Mouse (Mus musculus): ENCODE data around the gene Slc2a4. TPM values are rescaled to one million over a fixed set of nuclear protein-coding genes. Genes with fewer than 3 reads are reported as not detected.

Gene Slc2a4
- polyA plus RNA-seq, 1 experiment: 2.3 TPM

- no peaks in the 10 kb centered on the region for H3K4me1 ChIP-seq (ENCODE audit: control insufficient read depth, insufficient read depth, low read length)
- TF ChIP-seq CTCF (IDR thresholded peaks at IDR 0.05; ENCODE audit: borderline replicate concordance, insufficient read depth, low read length) (no peak), POLR2A (IDR thresholded peaks at IDR 0.05; ENCODE audit: low read depth, low read length) (no peak)
- H3K4me3 ChIP-seq (ENCODE audit: insufficient read depth, low read length): no peak overlapping the region
- H3K27ac ChIP-seq (ENCODE audit: insufficient read depth, low read length): no peak overlapping the region
Measured at GRCm38 (mm10) chr11:69909174-69909573, 38.8 kb downstream of the Slc2a4 start.

- no peak for TF ChIP-seq CTCF (IDR thresholded peaks at IDR 0.05; ENCODE audit: borderline replicate concordance, insufficient read depth, low read length)
- Histone ChIP-seq H3K4me1 (ENCODE audit: control insufficient read depth, insufficient read depth, low read length) (no peaks in the 10 kb centered on the region), H3K27ac (ENCODE audit: insufficient read depth, low read length) (no peak overlapping the region), H3K4me3 (ENCODE audit: insufficient read depth, low read length) (no peak overlapping the region)
Measured at GRCm38 (mm10) chr11:69908645-69909044, 39.3 kb downstream of the Slc2a4 start.

GRCm38 (mm10) chr11:69904311-69904710 lies 43.7 kb downstream of the Slc2a4 start:
- H3K27ac ChIP-seq (ENCODE audit: insufficient read depth, low read length): no peak overlapping the region
- no peaks in the 10 kb centered on the region for H3K4me1 ChIP-seq (ENCODE audit: control insufficient read depth, insufficient read depth, low read length)
- TF ChIP-seq CTCF (IDR thresholded peaks at IDR 0.05; ENCODE audit: borderline replicate concordance, insufficient read depth, low read length): no peak
- TF ChIP-seq POLR2A (IDR thresholded peaks at IDR 0.05; ENCODE audit: low read depth, low read length): no peak
- no peak overlapping the region for H3K4me3 ChIP-seq (ENCODE audit: insufficient read depth, low read length)

GRCm38 (mm10) chr11:69902972-69903371 lies 45.0 kb downstream of the Slc2a4 start:
- H3K4me3 ChIP-seq (ENCODE audit: insufficient read depth, low read length): peak overlapping the region; percentile 85
- no peak overlapping the region for H3K27ac ChIP-seq (ENCODE audit: insufficient read depth, low read length)
- TF ChIP-seq CTCF (IDR thresholded peaks at IDR 0.05; ENCODE audit: borderline replicate concordance, insufficient read depth, low read length) (no peak), POLR2A (IDR thresholded peaks at IDR 0.05; ENCODE audit: low read depth, low read length) (no peak)

GRCm38 (mm10) chr11:69901993-69902392 lies 46.0 kb downstream of the Slc2a4 start:
- peak overlapping the region; percentile 85 for H3K4me3 ChIP-seq (ENCODE audit: insufficient read depth, low read length)
- H3K4me1 ChIP-seq (ENCODE audit: control insufficient read depth, insufficient read depth, low read length): no peaks in the 10 kb centered on the region
- TF ChIP-seq CTCF (IDR thresholded peaks at IDR 0.05; ENCODE audit: borderline replicate concordance, insufficient read depth, low read length) (no peak), POLR2A (IDR thresholded peaks at IDR 0.05; ENCODE audit: low read depth, low read length) (no peak)
- H3K27ac ChIP-seq (ENCODE audit: insufficient read depth, low read length): peak overlapping the region; percentile 7; the same call in 1 of the 2 replicates

More at GRCm38 (mm10) chr11:69902972-69903371, 45.0 kb downstream of the Slc2a4 start:
- no peaks in the 10 kb centered on the region for H3K4me1 ChIP-seq (ENCODE audit: control insufficient read depth, insufficient read depth, low read length)

GRCm38 (mm10) chr11:69901406-69901846 lies 46.6 kb downstream of the Slc2a4 start:
- H3K4me3 ChIP-seq (ENCODE audit: insufficient read depth, low read length): peak overlapping the region; percentile 70
- H3K4me1 ChIP-seq (ENCODE audit: control insufficient read depth, insufficient read depth, low read length): no peaks in the 10 kb centered on the region
- H3K27ac ChIP-seq (ENCODE audit: insufficient read depth, low read length): peak overlapping the region; percentile 94
- TF ChIP-seq CTCF (IDR thresholded peaks at IDR 0.05; ENCODE audit: borderline replicate concordance, insufficient read depth, low read length) (no peak), POLR2A (IDR thresholded peaks at IDR 0.05; ENCODE audit: low read depth, low read length) (peak; percentile 63)

- TF ChIP-seq CTCF (IDR thresholded peaks at IDR 0.05; ENCODE audit: borderline replicate concordance, insufficient read depth, low read length) (no peak), POLR2A (IDR thresholded peaks at IDR 0.05; ENCODE audit: low read depth, low read length) (peak; percentile 93)
- H3K4me1 ChIP-seq (ENCODE audit: control insufficient read depth, insufficient read depth, low read length): no peaks in the 10 kb centered on the region
- H3K4me3 ChIP-seq (ENCODE audit: insufficient read depth, low read length): peak within 1 kb of the TSS; percentile 85
- H3K27ac ChIP-seq (ENCODE audit: insufficient read depth, low read length): peak within 1 kb of the TSS; percentile 94
Measured at GRCm38 (mm10) chr11:69900471-69901405, 47.2 kb downstream of the Slc2a4 start, which contains the start of the genes 2810408A11Rik and Neurl4. 2810408A11Rik (minus strand) TSS chr11:69900987. Neurl4 (plus strand) TSS chr11:69901072.

- H3K27ac ChIP-seq (ENCODE audit: insufficient read depth, low read length): no peak overlapping the region
Measured at GRCm38 (mm10) chr11:69899870-69900269, 48.1 kb downstream of the Slc2a4 start.

GRCm38 (mm10) chr11:69895291-69895690 lies 52.7 kb downstream of the Slc2a4 start, which contains the start of gene Acap1:
Acap1 (minus strand) TSS chr11:69895539.
- no peak within 1 kb of the TSS for H3K27ac ChIP-seq (ENCODE audit: insufficient read depth, low read length)
- no peaks in the 10 kb centered on the region for H3K4me1 ChIP-seq (ENCODE audit: control insufficient read depth, insufficient read depth, low read length)
- TF ChIP-seq POLR2A (IDR thresholded peaks at IDR 0.05; ENCODE audit: low read depth, low read length) (no peak), CTCF (IDR thresholded peaks at IDR 0.05; ENCODE audit: borderline replicate concordance, insufficient read depth, low read length) (no peak)
- no peak within 1 kb of the TSS for H3K4me3 ChIP-seq (ENCODE audit: insufficient read depth, low read length)

More at GRCm38 (mm10) chr11:69899870-69900269, 48.1 kb downstream of the Slc2a4 start:
- Histone ChIP-seq H3K4me3 (ENCODE audit: insufficient read depth, low read length) (peak overlapping the region; percentile 70), H3K4me1 (ENCODE audit: control insufficient read depth, insufficient read depth, low read length) (no peaks in the 10 kb centered on the region)
- TF ChIP-seq POLR2A (IDR thresholded peaks at IDR 0.05; ENCODE audit: low read depth, low read length): no peak
- no peak for TF ChIP-seq CTCF (IDR thresholded peaks at IDR 0.05; ENCODE audit: borderline replicate concordance, insufficient read depth, low read length)

GRCm38 (mm10) chr11:69894671-69895070 lies 53.3 kb downstream of the Slc2a4 start:
- Histone ChIP-seq H3K4me3 (ENCODE audit: insufficient read depth, low read length) (no peak overlapping the region), H3K27ac (ENCODE audit: insufficient read depth, low read length) (no peak overlapping the region), H3K4me1 (ENCODE audit: control insufficient read depth, insufficient read depth, low read length) (no peaks in the 10 kb centered on the region)
- TF ChIP-seq POLR2A (IDR thresholded peaks at IDR 0.05; ENCODE audit: low read depth, low read length) (no peak), CTCF (IDR thresholded peaks at IDR 0.05; ENCODE audit: borderline replicate concordance, insufficient read depth, low read length) (no peak)

Other genes with a start within 250 kb of the Slc2a4 start
- 82.6 and 90.9 TPM in 2 replicates for gene Polr2a, start 189.6 kb downstream of the Slc2a4 start, polyA plus RNA-seq (2011; ENCODE audit: insufficient read length, low read depth, missing spikeins)
- not detected in 2 replicates for gene Slc35g3, start 186.2 kb downstream of the Slc2a4 start, polyA plus RNA-seq (2011; ENCODE audit: insufficient read length, low read depth, missing spikeins)
- gene Zbtb4, start 182.3 kb downstream of the Slc2a4 start, polyA plus RNA-seq (2011; ENCODE audit: insufficient read length, low read depth, missing spikeins): 22.6 and 28.5 TPM in 2 replicates
- 4.6 and 7.2 TPM in 2 replicates for gene Chrnb1, start 152.2 kb downstream of the Slc2a4 start, polyA plus RNA-seq (2011; ENCODE audit: insufficient read length, low read depth, missing spikeins)
- 1.1 and 2.5 TPM in 2 replicates for gene Fgf11, start 146.3 kb downstream of the Slc2a4 start, polyA plus RNA-seq (2011; ENCODE audit: insufficient read length, low read depth, missing spikeins)
- gene Tmem102, start 142.6 kb downstream of the Slc2a4 start, polyA plus RNA-seq (2011; ENCODE audit: insufficient read length, low read depth, missing spikeins): not detected in 2 replicates
- gene Gm39566, start 132.9 kb downstream of the Slc2a4 start, polyA plus RNA-seq (2011; ENCODE audit: insufficient read length, low read depth, missing spikeins): not detected in 2 replicates
- not detected in 2 replicates for gene Spem2, start 129.7 kb downstream of the Slc2a4 start, polyA plus RNA-seq (2011; ENCODE audit: insufficient read length, low read depth, missing spikeins)
- not detected in 2 replicates for gene Spem1, start 126.0 kb downstream of the Slc2a4 start, polyA plus RNA-seq (2011; ENCODE audit: insufficient read length, low read depth, missing spikeins)
- gene Nlgn2, start 110.4 kb downstream of the Slc2a4 start, polyA plus RNA-seq (2011; ENCODE audit: insufficient read length, low read depth, missing spikeins): 33.8 and 42.0 TPM in 2 replicates
- 72.1 and 94.8 TPM in 2 replicates for gene Tmem256, start 109.7 kb downstream of the Slc2a4 start, polyA plus RNA-seq (2011; ENCODE audit: insufficient read length, low read depth, missing spikeins)
- 120 and 128 TPM in 2 replicates for gene Plscr3, start 101.8 kb downstream of the Slc2a4 start, polyA plus RNA-seq (2011; ENCODE audit: insufficient read length, low read depth, missing spikeins)
- gene Tnk1, start 89.5 kb downstream of the Slc2a4 start, polyA plus RNA-seq (2011; ENCODE audit: insufficient read length, low read depth, missing spikeins): not detected in 2 replicates
- not detected in 2 replicates for gene Tmem95, start 70.2 kb downstream of the Slc2a4 start, polyA plus RNA-seq (2011; ENCODE audit: insufficient read length, low read depth, missing spikeins)
- gene Kctd11, start 66.8 kb downstream of the Slc2a4 start, polyA plus RNA-seq (2011; ENCODE audit: insufficient read length, low read depth, missing spikeins): 20.7 and 26.0 TPM in 2 replicates
- gene Acap1, start 52.6 kb downstream of the Slc2a4 start, polyA plus RNA-seq (2011; ENCODE audit: insufficient read length, low read depth, missing spikeins): not detected in 2 replicates
- 3.5 and 4.9 TPM in 2 replicates for gene 2810408A11Rik, start 47.2 kb downstream of the Slc2a4 start, polyA plus RNA-seq (2011; ENCODE audit: insufficient read length, low read depth, missing spikeins)
- 30.8 and 31.8 TPM in 2 replicates for gene Neurl4, start 47.1 kb downstream of the Slc2a4 start, polyA plus RNA-seq (2011; ENCODE audit: insufficient read length, low read depth, missing spikeins)
- gene Gps2, start 34.3 kb downstream of the Slc2a4 start, polyA plus RNA-seq (2011; ENCODE audit: insufficient read length, low read depth, missing spikeins): 24.1 and 27.8 TPM in 2 replicates
- 725 and 764 TPM in 2 replicates for gene Eif5a, start 26.2 kb downstream of the Slc2a4 start, polyA plus RNA-seq (2011; ENCODE audit: insufficient read length, low read depth, missing spikeins)
- not detected in 2 replicates for gene Ybx2, start 12.4 kb downstream of the Slc2a4 start, polyA plus RNA-seq (2011; ENCODE audit: insufficient read length, low read depth, missing spikeins)
- not detected in 2 replicates for gene Cldn7, start 16.6 kb upstream of the Slc2a4 start, polyA plus RNA-seq (2011; ENCODE audit: insufficient read length, low read depth, missing spikeins)
- 140 and 171 TPM in 2 replicates for gene Ctdnep1, start 33.0 kb upstream of the Slc2a4 start, polyA plus RNA-seq (2011; ENCODE audit: insufficient read length, low read depth, missing spikeins)
- 68.8 and 86.1 TPM in 2 replicates for gene Elp5, start 34.3 kb upstream of the Slc2a4 start, polyA plus RNA-seq (2011; ENCODE audit: insufficient read length, low read depth, missing spikeins)
- gene Gabarap, start 43.0 kb upstream of the Slc2a4 start, polyA plus RNA-seq (2011; ENCODE audit: insufficient read length, low read depth, missing spikeins): 639 and 646 TPM in 2 replicates
- gene Phf23, start 47.6 kb upstream of the Slc2a4 start, polyA plus RNA-seq (2011; ENCODE audit: insufficient read length, low read depth, missing spikeins): 78.6 and 89.1 TPM in 2 replicates
- gene Dvl2, start 52.4 kb upstream of the Slc2a4 start, polyA plus RNA-seq (2011; ENCODE audit: insufficient read length, low read depth, missing spikeins): 27.7 and 32.1 TPM in 2 replicates
- gene Acadvl, start 67.2 kb upstream of the Slc2a4 start, polyA plus RNA-seq (2011; ENCODE audit: insufficient read length, low read depth, missing spikeins): 47.4 and 57.9 TPM in 2 replicates
- 69.8 and 77.7 TPM in 2 replicates for gene Dlg4, start 68.8 kb upstream of the Slc2a4 start, polyA plus RNA-seq (2011; ENCODE audit: insufficient read length, low read depth, missing spikeins)
- gene Asgr1, start 105.9 kb upstream of the Slc2a4 start, polyA plus RNA-seq (2011; ENCODE audit: insufficient read length, low read depth, missing spikeins): 0.52 and 0.60 TPM in 2 replicates
- gene Asgr2, start 144.5 kb upstream of the Slc2a4 start, polyA plus RNA-seq (2011; ENCODE audit: insufficient read length, low read depth, missing spikeins): not detected in 2 replicates
- gene Mgl2, start 182.1 kb upstream of the Slc2a4 start, polyA plus RNA-seq (2011; ENCODE audit: insufficient read length, low read depth, missing spikeins): not detected in 2 replicates
- not detected in 2 replicates for gene Clec10a, start 208.0 kb upstream of the Slc2a4 start, polyA plus RNA-seq (2011; ENCODE audit: insufficient read length, low read depth, missing spikeins)

Data from embryonic fibroblast, embryonic 13.5 days (primary cell).